Mouse (Mus musculus) CH12.LX (cell line): ENCODE measurements around the gene Ldb2. TPM values are rescaled to one million over a fixed set of nuclear protein-coding genes. Genes with fewer than 3 reads are reported as not detected.

ENCODE experiments used
- DNase-seq: peaks from one replicate; pipeline ENCODE4 v3.0.0-alpha.2; 2013; ENCODE audit errors: extremely low read depth
- H3K27ac ChIP-seq: 2 replicates; pipeline ENCODE4 v1.5.1; 2012; ENCODE audit warnings: low read depth, mild to moderate bottlenecking, control low read depth, moderate library complexity; ENCODE audit not compliant: insufficient read depth
- H3K27me3 ChIP-seq: replicated peaks from 2 replicates; pipeline ENCODE3; 2012; ENCODE audit warnings: inconsistent platforms
- H3K36me3 ChIP-seq, 2 experiments: replicated peaks in 1 of 2; 2 replicates each; pipeline versions ENCODE3 to v1.6.1; 2012; ENCODE audit warnings: inconsistent platforms in 1 of 2, low read length in 1 of 2, mild to moderate bottlenecking in 1 of 2, mixed read lengths in 1 of 2, moderate library complexity in 1 of 2; ENCODE audit not compliant: control insufficient read depth in 1 of 2, insufficient read depth in 1 of 2
- H3K4me1 ChIP-seq, 2 experiments: 2 replicates each; pipeline ENCODE4 v1.6.1; 2012; ENCODE audit warnings: inconsistent platforms in 1 of 2, moderate library complexity in 1 of 2; ENCODE audit not compliant: insufficient read depth in 2 of 2, control insufficient read depth in 1 of 2
- H3K4me2 ChIP-seq: 2 replicates; pipeline ENCODE4 v1.6.1; 2012; ENCODE audit warnings: low read depth, mild to moderate bottlenecking, control low read depth; ENCODE audit not compliant: poor library complexity, insufficient read depth, severe bottlenecking
- H3K4me3 ChIP-seq, 3 experiments: fragments of 150-350 bp in 1 of 3; sonication (generic) in 1 of 3; replicated peaks in 1 of 3; 2 replicates each; pipeline versions ENCODE3 to v1.5.1; 2011 to 2012; ENCODE audit warnings: low read depth in 2 of 3, low read length in 2 of 3, mild to moderate bottlenecking in 2 of 3, moderate library complexity in 2 of 3, control low read depth in 1 of 3, improper control_type of control experiment in 1 of 3, inconsistent platforms in 1 of 3, mixed read lengths in 1 of 3; ENCODE audit not compliant: poor library complexity in 1 of 3
- H3K79me2 ChIP-seq: replicated peaks from 2 replicates; pipeline ENCODE4 v1.6.1; 2012; ENCODE audit warnings: mild to moderate bottlenecking, moderate library complexity; ENCODE audit not compliant: control insufficient read depth, poor library complexity, insufficient read depth, severe bottlenecking; ENCODE audit errors: extremely low read depth
- H3K9ac ChIP-seq: 2 replicates; pipeline ENCODE4 v1.6.1; 2012; ENCODE audit warnings: low read depth, mild to moderate bottlenecking, control low read depth, moderate library complexity; ENCODE audit not compliant: insufficient read depth
- H3K9me3 ChIP-seq: replicated peaks from 2 replicates; pipeline ENCODE3; 2012; ENCODE audit warnings: low read length, inconsistent platforms, mixed read lengths
- CHD2 ChIP-seq: IDR thresholded peaks from 2 replicates; pipeline ENCODE4 v1.6.1; 2011; ENCODE audit warnings: low read length, improper control_type of control experiment
- ZC3H11A ChIP-seq: IDR thresholded peaks from 2 replicates; pipeline ENCODE4 v1.6.1; 2012; ENCODE audit warnings: low read depth, mild to moderate bottlenecking, inconsistent platforms, low read length, improper control_type of control experiment
- dilution Hi-C: fragments of 300-500 bp; cut with MboI; formaldehyde crosslinking; loops from 2 replicates; pipeline ENCODE4 v1.14.3; 2020; ENCODE audit warnings: low sequenced_read_pairs; ENCODE audit not compliant: extremely low pct_unique_long_range_greater_than_20kb, extremely low pct_ligation_motif_present
- in situ Hi-C: fragments of 300-500 bp; cut with MboI; formaldehyde crosslinking; loops from 3 replicates; pipeline ENCODE4 v1.14.3; 2019; ENCODE audit warnings: low sequenced_read_pairs, low pct_ligation_motif_present, low pct_unique_long_range_greater_than_20kb, mixed read lengths
- polyA plus RNA-seq: library from polyadenylated mRNA; unstranded; fragments of >175 nt; gene quantifications from 2 replicates; pipeline ENCODE4 v1.2.1, GENCODE M21; 2012; ENCODE audit warnings: low read depth; ENCODE audit not compliant: insufficient read length
- total RNA-seq, 2 experiments: library from RNA; depleted of rRNA; stranded (reverse); fragments of 300-350 nt in 1 of 2; fragments of >200 nt in 1 of 2; gene quantifications; 2 replicates each; pipeline ENCODE4 v1.2.3; 2012 to 2014

Gene Ldb2
- total and polyA plus RNA-seq, 3 experiments = not detected

- Histone ChIP-seq H3K4me2 (no peak overlapping the region), H3K27ac (no peak overlapping the region), H3K9ac (no peak overlapping the region), H3K36me3 (no peaks in the 10 kb centered on the region), H3K9me3 (no peaks in the 10 kb centered on the region), H3K4me3 (no peak overlapping the region), H3K79me2 (no peaks in the 10 kb centered on the region), H3K4me1 (no peaks in the 10 kb centered on the region), H3K27me3 (no peaks in the 10 kb centered on the region)
- in situ Hi-C loops = no loop called here
- no peak for DNase-seq
- TF ChIP-seq CHD2 (no peak), ZC3H11A (no peak)
- dilution Hi-C loops = no loop called here
Measured at GRCm38 (mm10) chr5:44465238-44465637, 334.2 kb downstream of the Ldb2 start.
